Mouse (Mus musculus): ENCODE results near the gene Tmem176a. TPM values are rescaled to one million over a fixed set of nuclear protein-coding genes. Genes with fewer than 3 reads are reported as not detected.
"Not testable (repeated sequence)": the region's sequence is repeated elsewhere in the genome, so short reads cannot be mapped to it uniquely, and the experiment has no call there.

Gene Tmem176a
- polyA plus RNA-seq, 1 experiment from 2014 or later, result 174 TPM

DNA sequence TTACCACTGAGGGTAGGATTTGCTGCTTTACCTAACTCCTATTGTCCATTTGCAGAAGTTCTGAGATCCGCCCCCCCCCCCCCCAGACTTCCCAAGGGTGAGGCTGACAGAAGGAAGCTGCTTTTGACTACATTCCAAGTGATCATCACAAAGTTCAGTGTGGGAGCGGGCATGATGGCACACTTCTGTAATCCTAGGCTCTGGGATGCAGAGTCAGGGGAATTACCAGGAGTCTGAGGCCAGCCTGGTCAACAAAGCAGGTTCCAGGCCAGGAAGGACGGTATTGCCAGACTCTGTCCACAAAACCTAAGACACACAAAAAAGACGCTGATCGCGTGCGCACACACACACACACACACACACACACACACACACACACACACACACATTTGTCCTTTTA, 22.8 kb downstream of the Tmem176a start:
- H3K27me3 ChIP-seq (ENCODE audit: insufficient read depth, low read length), result no peaks in the 10 kb centered on the region
- H3K4me1 ChIP-seq (ENCODE audit: insufficient read depth), result peaks cover 5% of the 10 kb centered on the region; the same call in 1 of the 2 replicates
- no peak overlapping the region for H3K27ac ChIP-seq (ENCODE audit: low read depth)
- no peak overlapping the region for H3K4me2 ChIP-seq (ENCODE audit: low read depth, low read length)
- no peak overlapping the region for H3K9ac ChIP-seq (replicated peaks)
- no peak overlapping the region for H3K4me3 ChIP-seq (ENCODE audit: low read depth, low read length)
- DNase-seq (no peak), ATAC-seq (no peak)
- H3K36me3 ChIP-seq (replicated peaks; ENCODE audit: insufficient read depth, low read length), result no peaks in the 10 kb centered on the region
- TF ChIP-seq CTCF (IDR thresholded peaks at IDR 0.05; ENCODE audit: low read depth) (no peak), EP300 (IDR thresholded peaks at IDR 0.05; ENCODE audit: low read depth) (no peak)
- no peaks in the 10 kb centered on the region for H3K9me3 ChIP-seq (ENCODE audit: low read length)
- 75% methylated on average over 7 of the region's 7 CpGs for WGBS (ENCODE audit: insufficient replicate concordance)

DNA sequence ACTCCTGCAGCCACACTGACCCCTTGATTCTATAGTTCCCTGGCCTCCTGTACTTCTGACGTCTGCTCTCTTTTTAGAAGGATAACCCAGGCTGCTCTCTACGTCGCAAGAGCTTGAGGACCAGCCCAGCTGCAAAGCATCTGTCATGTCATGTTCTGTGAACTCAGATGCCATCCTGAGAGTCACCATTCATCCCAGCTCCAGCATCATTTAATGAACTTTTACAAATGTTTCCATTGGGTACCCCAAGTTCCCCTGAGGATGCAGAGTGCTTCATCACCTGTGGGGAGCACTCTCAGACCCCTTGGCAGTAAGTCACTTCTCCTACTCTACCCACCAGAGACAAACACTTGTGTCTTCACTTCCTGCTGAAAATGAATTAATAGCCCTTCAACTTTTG, 23.5 kb downstream of the Tmem176a start:
- no peak for ATAC-seq
- H3K27ac ChIP-seq (ENCODE audit: low read depth), result no peak overlapping the region
- WGBS (ENCODE audit: insufficient replicate concordance), result 66% methylated on average over 3 of the region's 3 CpGs

DNA sequence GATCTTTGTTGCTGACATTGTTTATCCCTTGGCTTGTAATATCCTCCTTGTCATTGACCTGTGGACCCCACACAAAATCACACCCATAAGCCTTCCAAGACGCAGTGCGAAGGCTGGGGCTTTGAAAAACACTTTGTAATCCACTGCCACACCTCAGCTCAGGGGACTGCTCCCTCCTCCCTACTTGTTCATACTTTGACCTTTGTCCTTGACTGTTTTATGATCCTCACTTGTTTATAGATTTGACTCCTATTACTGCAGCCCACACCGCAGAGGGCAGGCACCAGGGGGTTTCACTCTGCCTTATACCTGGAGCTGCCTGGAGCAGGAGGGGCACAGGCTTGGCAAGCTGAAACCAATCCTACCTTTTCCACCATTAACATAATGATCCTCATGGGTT, 24.0 kb downstream of the Tmem176a start:
- TF ChIP-seq EP300 (IDR thresholded peaks at IDR 0.05; ENCODE audit: low read depth) (no peak), CTCF (IDR thresholded peaks at IDR 0.05; ENCODE audit: low read depth) (no peak)
- no peak overlapping the region for H3K4me2 ChIP-seq (ENCODE audit: low read depth, low read length)
- no peaks in the 10 kb centered on the region for H3K36me3 ChIP-seq (replicated peaks; ENCODE audit: insufficient read depth, low read length)
- ATAC-seq, result no peak
- WGBS (ENCODE audit: insufficient replicate concordance), result 72% methylated on average over 3 of the region's 3 CpGs
- H3K4me3 ChIP-seq (ENCODE audit: low read depth, low read length), result no peak overlapping the region
- H3K27ac ChIP-seq (ENCODE audit: low read depth), result no peak overlapping the region
- DNase-seq, result no peak
- no peaks in the 10 kb centered on the region for H3K9me3 ChIP-seq (ENCODE audit: low read length)
- H3K27me3 ChIP-seq (ENCODE audit: insufficient read depth, low read length), result no peaks in the 10 kb centered on the region
- peaks cover 5% of the 10 kb centered on the region; the same call in 1 of the 2 replicates for H3K4me1 ChIP-seq (ENCODE audit: insufficient read depth)
- no peak overlapping the region for H3K9ac ChIP-seq (replicated peaks)

More for the DNA sequence above, 23.5 kb downstream of the Tmem176a start:
- TF ChIP-seq EP300 (IDR thresholded peaks at IDR 0.05; ENCODE audit: low read depth) (no peak), CTCF (IDR thresholded peaks at IDR 0.05; ENCODE audit: low read depth) (no peak)
- Histone ChIP-seq H3K36me3 (replicated peaks; ENCODE audit: insufficient read depth, low read length) (no peaks in the 10 kb centered on the region), H3K4me3 (ENCODE audit: low read depth, low read length) (no peak overlapping the region), H3K4me2 (ENCODE audit: low read depth, low read length) (no peak overlapping the region), H3K4me1 (ENCODE audit: insufficient read depth) (peaks cover 5% of the 10 kb centered on the region; the same call in 1 of the 2 replicates), H3K27me3 (ENCODE audit: insufficient read depth, low read length) (no peaks in the 10 kb centered on the region), H3K9me3 (ENCODE audit: low read length) (no peaks in the 10 kb centered on the region), H3K9ac (replicated peaks) (no peak overlapping the region)
- DNase-seq, result no peak

DNA sequence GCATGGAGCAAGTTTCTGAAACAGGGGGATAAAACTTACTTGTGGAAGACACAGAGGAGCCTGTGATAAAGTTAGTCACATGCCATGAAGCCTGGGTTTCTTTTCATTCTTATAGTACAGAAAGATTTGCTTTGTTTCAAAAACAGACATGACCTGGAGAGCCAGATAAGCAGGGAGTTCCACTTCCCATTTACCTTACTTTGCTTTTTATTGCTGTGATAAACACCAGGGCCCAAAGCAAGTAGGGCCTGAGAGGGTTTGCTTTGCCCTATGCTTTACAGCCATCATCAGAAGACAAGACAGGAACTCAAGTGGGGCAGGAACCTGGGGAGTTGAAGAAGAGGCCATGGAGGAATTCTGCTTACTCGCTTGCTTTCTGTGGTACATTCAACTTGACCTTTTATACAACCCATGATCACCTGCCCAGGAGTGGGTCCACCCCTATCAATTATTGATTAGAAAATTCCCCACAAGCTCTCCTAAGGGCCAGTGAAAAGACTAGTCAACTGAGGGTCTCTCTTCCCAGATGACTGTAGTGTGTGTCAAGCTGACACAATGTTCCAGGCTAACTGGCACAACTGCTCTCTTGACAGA, 24.5 kb downstream of the Tmem176a start:
- TF ChIP-seq CTCF (IDR thresholded peaks at IDR 0.05; ENCODE audit: low read depth) (no peak), EP300 (IDR thresholded peaks at IDR 0.05; ENCODE audit: low read depth) (no peak)
- H3K27me3 ChIP-seq (ENCODE audit: insufficient read depth, low read length), result no peaks in the 10 kb centered on the region
- no peak overlapping the region for H3K4me2 ChIP-seq (ENCODE audit: low read depth, low read length)
- H3K4me1 ChIP-seq (ENCODE audit: insufficient read depth), result peaks cover 5% of the 10 kb centered on the region; the same call in 1 of the 2 replicates
- H3K27ac ChIP-seq (ENCODE audit: low read depth), result no peak overlapping the region
- H3K36me3 ChIP-seq (replicated peaks; ENCODE audit: insufficient read depth, low read length), result no peaks in the 10 kb centered on the region
- DNase-seq (no peak), ATAC-seq (no peak)
- 69% methylated on average over 1 of the region's 1 CpGs for WGBS (ENCODE audit: insufficient replicate concordance)
- H3K9ac ChIP-seq (replicated peaks), result no peak overlapping the region
- H3K9me3 ChIP-seq (ENCODE audit: low read length), result no peaks in the 10 kb centered on the region
- H3K4me3 ChIP-seq (ENCODE audit: low read depth, low read length), result no peak overlapping the region

DNA sequence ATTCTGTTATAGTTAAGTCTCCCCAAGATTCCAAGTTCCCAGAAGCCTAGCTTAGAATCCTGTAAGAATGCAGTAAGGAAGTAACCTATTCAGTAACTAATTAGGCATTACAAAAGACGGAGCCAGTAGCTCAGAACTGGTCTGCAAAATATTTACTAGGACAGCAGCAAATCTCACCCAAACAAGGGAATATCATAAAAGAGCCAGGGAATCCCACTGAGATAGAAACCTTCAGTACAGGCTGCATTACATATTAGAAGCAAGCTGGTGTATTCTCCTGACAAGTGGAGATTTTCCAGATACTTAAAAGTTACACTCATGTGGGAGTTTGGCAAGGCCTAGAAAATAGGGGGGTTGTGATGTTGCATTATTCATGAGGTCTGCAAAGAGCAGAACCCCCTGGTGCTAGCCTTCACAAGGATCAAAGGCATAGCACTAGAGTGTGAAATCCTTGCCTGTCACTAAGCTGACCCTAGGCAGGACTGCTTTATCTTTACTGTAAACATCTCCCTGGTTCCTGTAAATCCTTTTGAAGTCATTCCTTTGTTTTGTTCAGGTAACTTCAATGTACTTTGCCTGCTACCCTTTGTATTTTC, 25.7 kb downstream of the Tmem176a start:
- not testable (repeated sequence) for H3K4me3 ChIP-seq (ENCODE audit: low read depth, low read length); H3K36me3 ChIP-seq (replicated peaks; ENCODE audit: insufficient read depth, low read length); DNase-seq; H3K9ac ChIP-seq (replicated peaks); H3K27me3 ChIP-seq (ENCODE audit: insufficient read depth, low read length); H3K4me2 ChIP-seq (ENCODE audit: low read depth, low read length); H3K9me3 ChIP-seq (ENCODE audit: low read length); H3K4me1 ChIP-seq (ENCODE audit: insufficient read depth); H3K27ac ChIP-seq (ENCODE audit: low read depth); ATAC-seq
- 65% methylated on average over 1 of the region's 1 CpGs for WGBS (ENCODE audit: insufficient replicate concordance)

DNA sequence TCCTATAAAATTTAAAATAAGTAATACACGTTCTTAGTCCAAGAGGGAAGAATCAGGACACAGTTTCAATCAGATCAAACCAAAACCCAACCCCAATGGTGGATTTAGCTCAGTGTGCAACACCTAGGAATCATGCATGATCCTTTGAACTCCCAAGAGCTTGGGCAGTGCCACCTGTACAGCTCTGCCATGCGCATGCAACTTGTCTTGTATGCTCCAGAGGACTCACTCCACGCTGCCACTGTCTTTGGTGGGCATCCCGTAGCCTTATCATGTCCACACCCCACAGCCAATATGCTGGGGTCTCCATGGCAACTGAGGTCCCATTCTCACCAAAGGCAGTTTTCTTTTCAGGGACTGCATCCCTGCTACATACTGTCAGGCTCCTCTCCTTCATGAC, 26.4 kb downstream of the Tmem176a start:
- peaks cover 5% of the 10 kb centered on the region; the same call in 1 of the 2 replicates for H3K4me1 ChIP-seq (ENCODE audit: insufficient read depth)
- no peaks in the 10 kb centered on the region for H3K36me3 ChIP-seq (replicated peaks; ENCODE audit: insufficient read depth, low read length)
- no peak overlapping the region for H3K4me3 ChIP-seq (ENCODE audit: low read depth, low read length)
- no peak overlapping the region for H3K4me2 ChIP-seq (ENCODE audit: low read depth, low read length)
- H3K9ac ChIP-seq (replicated peaks), result no peak overlapping the region
- H3K27ac ChIP-seq (ENCODE audit: low read depth), result no peak overlapping the region
- no peak for ATAC-seq
- no peak for DNase-seq
- 64% methylated on average over 4 of the region's 4 CpGs for WGBS (ENCODE audit: insufficient replicate concordance)
- H3K27me3 ChIP-seq (ENCODE audit: insufficient read depth, low read length), result no peaks in the 10 kb centered on the region
- H3K9me3 ChIP-seq (ENCODE audit: low read length), result no peaks in the 10 kb centered on the region
- TF ChIP-seq CTCF (IDR thresholded peaks at IDR 0.05; ENCODE audit: low read depth), result no peak
- no peak for TF ChIP-seq EP300 (IDR thresholded peaks at IDR 0.05; ENCODE audit: low read depth)

Data from liver, postnatal 0 days (tissue).